Mouse (Mus musculus): ENCODE results near the gene Mgea5.

GRCm38 (mm10) chr19:45748691-45749242 is 34.9 kb downstream of the Mgea5 start:
- TF ChIP-seq GATA1 (IDR thresholded peaks at IDR 0.05; ENCODE audit: low read length) (no peak), TAL1 (IDR thresholded peaks at IDR 0.05; ENCODE audit: low read length) (no peak)
